Mouse (Mus musculus): ENCODE results near the gene Gsn. TPM values are rescaled to one million over a fixed set of nuclear protein-coding genes. Genes with fewer than 3 reads are reported as not detected.

Gsn gene
- polyA plus RNA-seq (2012) = 0.36 and 0.62 TPM in 2 replicates

DNA sequence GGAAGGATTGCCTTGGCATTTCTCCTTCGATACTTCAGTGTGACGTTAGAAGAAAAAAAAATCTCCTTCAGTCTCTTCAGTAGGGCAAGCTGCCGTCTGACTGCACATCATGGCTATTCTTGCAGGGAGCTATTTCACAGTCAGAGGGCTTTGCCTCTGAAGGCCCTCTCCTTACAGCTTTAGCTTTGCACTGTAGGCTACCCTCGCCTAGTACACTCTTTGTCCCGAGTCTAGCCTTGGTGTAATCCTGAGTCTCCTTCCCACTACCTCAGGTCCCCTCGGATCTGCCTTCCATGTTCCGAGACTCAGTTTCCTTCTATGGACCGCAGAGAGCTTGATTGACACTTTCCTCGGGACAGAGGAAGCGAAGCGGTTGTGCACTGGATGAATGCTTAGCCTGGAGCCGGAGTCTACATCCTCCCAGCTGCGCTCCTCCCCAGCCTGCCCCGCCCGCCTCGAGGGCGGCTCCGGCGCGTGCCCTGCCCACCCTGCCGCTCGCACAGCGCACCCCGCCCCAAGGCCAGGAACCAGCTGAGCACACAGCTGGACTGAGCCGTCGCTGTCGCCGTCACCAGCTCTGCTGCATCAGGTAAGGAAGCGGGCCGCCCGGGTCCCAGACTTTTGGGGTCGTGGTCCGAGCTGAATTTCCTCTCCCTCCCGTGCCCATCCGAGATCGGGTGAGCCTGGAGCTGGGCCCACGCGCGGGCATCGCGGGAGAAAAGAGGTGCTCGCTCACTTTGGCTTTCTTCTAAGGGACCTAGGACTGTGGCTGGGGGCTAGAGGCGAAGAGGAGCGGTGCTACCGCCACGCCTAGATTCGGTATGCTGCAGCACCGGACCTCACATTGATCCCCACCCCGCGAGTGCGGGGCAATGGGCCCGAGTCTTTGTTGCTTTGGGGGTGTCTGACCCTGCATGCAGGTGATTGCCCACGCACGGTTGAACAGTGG, at the start of gene Gsn:
Gene Gsn (plus strand): TSS at position 496 of the 949 bp plus-strand sequence.
- TF ChIP-seq TAL1 (IDR thresholded peaks at IDR 0.05; ENCODE audit: low read length) (no peak), GATA1 (IDR thresholded peaks at IDR 0.05; ENCODE audit: low read length) (no peak)
- Histone ChIP-seq H3K4me3 (replicated peaks) (peak within 1 kb of the TSS; percentile 51), H3K9me3 (ENCODE audit: control insufficient read depth, low read length) (no peaks in the 10 kb centered on the region), H3K27me3 (ENCODE audit: control insufficient read depth) (peaks cover 57% of the 10 kb centered on the region), H3K36me3 (ENCODE audit: control insufficient read depth) (no peaks in the 10 kb centered on the region), H3K4me1 (ENCODE audit: control insufficient read depth) (peaks cover 15% of the 10 kb centered on the region)

DNA sequence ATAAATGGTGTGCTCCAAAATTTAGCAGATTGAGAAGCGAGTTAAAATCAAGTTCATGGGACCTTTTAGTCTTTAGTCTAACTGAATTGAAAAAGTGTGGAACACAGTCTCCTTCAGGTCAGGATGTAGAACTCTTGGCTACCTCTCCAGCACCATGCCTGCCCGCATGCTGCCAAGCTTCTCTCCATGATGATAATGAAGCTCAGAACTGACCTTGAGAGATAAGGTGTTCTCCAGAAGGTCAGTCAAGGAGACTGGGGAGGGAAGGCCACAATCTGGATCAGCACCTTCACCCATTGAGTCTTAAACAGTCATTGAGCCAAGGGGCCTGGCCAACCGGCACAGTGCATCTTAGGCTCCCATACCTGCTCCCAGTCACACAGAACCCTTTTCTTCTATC, 49.4 kb upstream of the Gsn start:
- H3K4me1 ChIP-seq (ENCODE audit: control insufficient read depth) = peaks cover 21% of the 10 kb centered on the region

DNA sequence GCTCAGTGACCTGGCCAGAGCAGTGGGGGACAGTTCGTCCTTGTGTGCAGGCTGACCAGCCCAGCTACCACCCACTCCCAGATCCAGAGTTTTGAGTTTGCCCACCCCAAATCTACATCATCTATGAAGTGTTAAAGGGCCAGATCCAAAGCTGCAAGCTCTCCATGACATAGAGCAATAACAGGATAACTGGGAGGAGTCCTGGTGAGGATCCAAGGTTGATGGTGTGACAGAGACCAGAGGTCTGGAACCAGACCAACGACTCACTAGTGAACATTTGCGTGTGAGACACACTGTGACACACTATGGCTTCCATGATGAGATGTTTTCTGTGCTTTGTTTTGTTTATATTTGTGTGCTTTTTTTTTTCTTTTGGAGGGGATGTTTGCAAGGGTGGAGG, 48.1 kb upstream of the Gsn start:
- Histone ChIP-seq H3K4me1 (ENCODE audit: control insufficient read depth) (peaks cover 19% of the 10 kb centered on the region), H3K27me3 (ENCODE audit: control insufficient read depth) (peaks cover 3% of the 10 kb centered on the region; the same call in 1 of the 2 replicates), H3K36me3 (ENCODE audit: control insufficient read depth) (no peaks in the 10 kb centered on the region), H3K9me3 (ENCODE audit: control insufficient read depth, low read length) (no peaks in the 10 kb centered on the region), H3K4me3 (replicated peaks) (no peak overlapping the region)
- no peak for TF ChIP-seq GATA1 (IDR thresholded peaks at IDR 0.05; ENCODE audit: low read length)
- TF ChIP-seq TAL1 (IDR thresholded peaks at IDR 0.05; ENCODE audit: low read length) = no peak

More for the DNA sequence above, 49.4 kb upstream of the Gsn start:
- H3K9me3 ChIP-seq (ENCODE audit: control insufficient read depth, low read length) = no peaks in the 10 kb centered on the region
- H3K4me3 ChIP-seq (replicated peaks) = no peak overlapping the region
- H3K36me3 ChIP-seq (ENCODE audit: control insufficient read depth) = no peaks in the 10 kb centered on the region
- TF ChIP-seq TAL1 (IDR thresholded peaks at IDR 0.05; ENCODE audit: low read length) = no peak
- no peak for TF ChIP-seq GATA1 (IDR thresholded peaks at IDR 0.05; ENCODE audit: low read length)
- H3K27me3 ChIP-seq (ENCODE audit: control insufficient read depth) = no peaks in the 10 kb centered on the region

DNA sequence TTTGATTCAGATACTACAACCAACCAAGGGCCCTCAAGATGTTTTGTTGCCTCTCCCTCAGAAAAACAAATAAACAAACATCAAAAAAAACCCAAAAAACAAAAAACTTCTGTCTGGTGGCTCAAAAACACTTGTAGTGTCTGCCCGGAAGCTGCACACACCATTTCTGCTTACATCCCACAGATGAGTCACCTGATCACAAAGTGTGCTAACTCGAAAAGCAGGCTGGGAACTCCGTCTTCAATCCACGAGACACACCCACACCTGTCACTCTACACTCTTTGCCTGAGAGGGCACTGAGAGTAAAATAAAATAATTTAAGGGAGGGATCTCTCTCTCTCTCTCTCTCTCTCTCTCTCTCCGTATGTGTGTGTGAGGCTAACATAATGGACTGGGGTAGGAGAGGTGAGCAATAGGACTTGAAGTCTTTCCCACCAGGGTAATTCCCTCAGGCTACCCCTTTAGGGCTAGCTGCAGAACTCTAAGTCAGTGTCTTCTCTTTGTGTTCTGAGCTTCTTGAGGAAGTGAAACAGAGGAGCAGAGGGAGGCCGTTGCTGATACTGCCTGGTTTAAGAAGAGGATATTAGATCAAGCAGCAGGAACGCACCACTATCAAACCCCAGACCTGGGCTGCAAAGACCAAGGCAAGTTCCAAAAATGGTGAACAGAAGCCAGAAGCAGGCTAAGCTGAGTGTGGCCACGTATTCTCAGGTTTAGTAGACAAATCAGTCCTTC, 47.1 kb upstream of the Gsn start:
- peaks cover 26% of the 10 kb centered on the region for H3K4me1 ChIP-seq (ENCODE audit: control insufficient read depth)
- no peak overlapping the region for H3K4me3 ChIP-seq (replicated peaks)
- TF ChIP-seq TAL1 (IDR thresholded peaks at IDR 0.05; ENCODE audit: low read length) (no peak), GATA1 (IDR thresholded peaks at IDR 0.05; ENCODE audit: low read length) (no peak)
- no peaks in the 10 kb centered on the region for H3K9me3 ChIP-seq (ENCODE audit: control insufficient read depth, low read length)
- H3K36me3 ChIP-seq (ENCODE audit: control insufficient read depth) = no peaks in the 10 kb centered on the region
- H3K27me3 ChIP-seq (ENCODE audit: control insufficient read depth) = peaks cover 3% of the 10 kb centered on the region; the same call in 1 of the 2 replicates

DNA sequence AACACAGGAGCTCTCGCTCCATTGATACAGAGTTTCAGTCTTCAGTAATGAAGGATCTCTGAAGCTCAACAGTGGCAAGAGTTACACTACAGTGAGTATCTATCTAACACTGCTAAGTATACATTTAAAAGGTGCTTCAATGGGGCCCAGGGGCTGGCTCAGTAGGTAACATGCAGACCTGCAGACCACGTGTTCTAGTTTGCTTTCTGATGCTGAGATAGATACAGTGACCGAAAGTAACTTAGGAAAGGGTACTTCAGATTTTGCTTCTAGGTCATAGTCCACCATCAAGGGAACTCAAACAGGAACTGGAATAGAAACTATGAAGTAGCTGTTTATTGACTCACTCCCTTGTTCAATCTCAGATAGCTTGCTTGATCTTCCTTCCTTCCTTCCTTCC, 44.5 kb upstream of the Gsn start:
- H3K4me1 ChIP-seq (ENCODE audit: control insufficient read depth) = peaks cover 36% of the 10 kb centered on the region
- H3K4me3 ChIP-seq (replicated peaks) = no peak overlapping the region
- H3K9me3 ChIP-seq (ENCODE audit: control insufficient read depth, low read length) = no peaks in the 10 kb centered on the region
- H3K36me3 ChIP-seq (ENCODE audit: control insufficient read depth) = no peaks in the 10 kb centered on the region
- peaks cover 6% of the 10 kb centered on the region; the same call in 1 of the 2 replicates for H3K27me3 ChIP-seq (ENCODE audit: control insufficient read depth)
- no peak for TF ChIP-seq GATA1 (IDR thresholded peaks at IDR 0.05; ENCODE audit: low read length)
- no peak for TF ChIP-seq TAL1 (IDR thresholded peaks at IDR 0.05; ENCODE audit: low read length)

DNA sequence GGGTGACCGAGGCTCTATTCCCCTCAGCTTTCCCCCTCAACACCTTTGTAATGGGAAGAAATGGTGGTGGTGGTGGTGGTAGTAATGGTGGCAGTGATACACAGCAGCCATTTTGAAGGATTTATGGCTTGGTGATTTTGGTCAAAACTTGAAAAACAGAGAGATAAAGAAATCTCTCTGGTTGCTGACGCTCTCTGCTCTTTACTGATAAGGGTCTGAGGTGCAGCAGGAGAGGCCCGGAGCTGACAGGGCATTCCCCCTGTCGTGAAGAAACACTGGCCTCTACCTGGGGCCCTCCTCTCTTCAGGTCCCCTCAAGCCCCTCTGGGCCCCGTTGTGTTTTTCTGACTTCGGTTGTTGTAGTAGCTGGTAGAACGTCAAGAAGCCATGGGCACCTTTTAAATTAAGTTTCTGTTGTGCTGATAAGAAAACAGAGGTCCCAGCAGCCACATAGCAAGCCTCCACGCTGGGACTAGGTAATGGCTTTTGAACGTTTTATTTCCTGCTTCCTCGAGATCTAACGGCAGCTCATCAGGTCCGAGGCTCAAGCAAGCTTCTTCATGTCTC, 42.8 kb upstream of the Gsn start:
- H3K36me3 ChIP-seq (ENCODE audit: control insufficient read depth) = no peaks in the 10 kb centered on the region
- H3K4me1 ChIP-seq (ENCODE audit: control insufficient read depth) = peaks cover 29% of the 10 kb centered on the region
- peaks cover 6% of the 10 kb centered on the region; the same call in 1 of the 2 replicates for H3K27me3 ChIP-seq (ENCODE audit: control insufficient read depth)
- no peaks in the 10 kb centered on the region for H3K9me3 ChIP-seq (ENCODE audit: control insufficient read depth, low read length)
- H3K4me3 ChIP-seq (replicated peaks) = no peak overlapping the region
- TF ChIP-seq GATA1 (IDR thresholded peaks at IDR 0.05; ENCODE audit: low read length) = peak; percentile 32; the same call in 1 of the 2 replicates
- TF ChIP-seq TAL1 (IDR thresholded peaks at IDR 0.05; ENCODE audit: low read length) = no peak

DNA sequence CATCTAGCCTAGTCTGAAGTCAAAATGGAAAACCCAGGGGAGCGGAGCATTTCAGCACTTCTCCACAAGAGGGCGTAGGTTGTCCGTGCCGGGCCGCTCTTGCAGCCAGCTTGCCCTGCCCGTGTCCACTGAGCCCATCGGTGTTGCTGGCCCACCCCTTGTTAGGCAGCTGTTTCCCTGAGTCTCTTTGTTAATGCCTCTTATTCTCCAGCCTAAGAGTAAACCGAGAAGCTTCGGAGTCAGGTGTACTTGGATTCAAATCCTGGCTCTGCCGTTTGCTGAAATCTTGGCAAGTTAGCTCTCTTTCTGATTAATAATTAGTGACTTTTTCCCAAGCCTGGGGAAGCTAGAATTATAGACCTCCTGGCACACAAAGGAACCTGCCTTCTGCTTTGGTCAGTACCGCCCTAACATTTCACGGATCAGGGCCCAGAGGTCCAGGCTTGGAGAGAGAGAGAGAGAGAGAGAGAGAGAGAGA, 41.3 kb upstream of the Gsn start:
- no peak for TF ChIP-seq TAL1 (IDR thresholded peaks at IDR 0.05; ENCODE audit: low read length)
- TF ChIP-seq GATA1 (IDR thresholded peaks at IDR 0.05; ENCODE audit: low read length) = no peak
- H3K9me3 ChIP-seq (ENCODE audit: control insufficient read depth, low read length) = no peaks in the 10 kb centered on the region
- H3K4me1 ChIP-seq (ENCODE audit: control insufficient read depth) = peaks cover 32% of the 10 kb centered on the region
- no peaks in the 10 kb centered on the region for H3K36me3 ChIP-seq (ENCODE audit: control insufficient read depth)
- peaks cover 6% of the 10 kb centered on the region; the same call in 1 of the 2 replicates for H3K27me3 ChIP-seq (ENCODE audit: control insufficient read depth)
- no peak overlapping the region for H3K4me3 ChIP-seq (replicated peaks)

DNA sequence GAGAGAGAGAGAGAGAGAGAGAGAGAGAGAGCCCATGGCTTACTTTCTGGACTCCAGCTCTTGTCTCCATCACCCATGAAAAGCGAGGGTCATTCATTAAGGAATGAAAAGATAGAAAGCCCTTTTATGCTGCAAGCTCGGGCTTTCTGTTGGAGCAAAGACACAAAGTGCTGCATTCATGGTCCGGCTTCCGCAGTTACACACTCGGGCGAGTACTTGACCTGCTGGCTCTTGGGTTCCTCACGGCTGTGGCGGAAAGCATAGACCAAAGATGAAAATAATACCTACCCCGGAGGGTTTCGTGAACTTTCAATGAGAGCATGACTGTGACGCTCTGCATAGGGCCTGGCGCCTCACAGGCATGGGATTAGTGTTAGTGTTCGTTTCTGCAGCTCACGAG, 40.8 kb upstream of the Gsn start:
- H3K4me1 ChIP-seq (ENCODE audit: control insufficient read depth) = peaks cover 32% of the 10 kb centered on the region
- peaks cover 6% of the 10 kb centered on the region; the same call in 1 of the 2 replicates for H3K27me3 ChIP-seq (ENCODE audit: control insufficient read depth)
- no peak overlapping the region for H3K4me3 ChIP-seq (replicated peaks)
- TF ChIP-seq TAL1 (IDR thresholded peaks at IDR 0.05; ENCODE audit: low read length) = no peak
- TF ChIP-seq GATA1 (IDR thresholded peaks at IDR 0.05; ENCODE audit: low read length) = no peak
- H3K9me3 ChIP-seq (ENCODE audit: control insufficient read depth, low read length) = no peaks in the 10 kb centered on the region
- no peaks in the 10 kb centered on the region for H3K36me3 ChIP-seq (ENCODE audit: control insufficient read depth)

All from erythroblast, embryonic 14.5 days (primary cell).